Mouse (Mus musculus) central nervous system, embryonic 18 days (tissue): Measurements from ENCODE around the gene Pakap. TPM values are rescaled to one million over a fixed set of nuclear protein-coding genes. Genes with fewer than 3 reads are reported as not detected.

Experiments used
- polyA plus RNA-seq: library from polyadenylated mRNA; depleted of rRNA; stranded (reverse); fragments of >200 nt; gene quantifications from 2 replicates; pipeline ENCODE4 v1.2.3, GENCODE M21; 2012; rRNA removed

Pakap gene
- 2.2 TPM in 2 replicates for polyA plus RNA-seq

DNA sequence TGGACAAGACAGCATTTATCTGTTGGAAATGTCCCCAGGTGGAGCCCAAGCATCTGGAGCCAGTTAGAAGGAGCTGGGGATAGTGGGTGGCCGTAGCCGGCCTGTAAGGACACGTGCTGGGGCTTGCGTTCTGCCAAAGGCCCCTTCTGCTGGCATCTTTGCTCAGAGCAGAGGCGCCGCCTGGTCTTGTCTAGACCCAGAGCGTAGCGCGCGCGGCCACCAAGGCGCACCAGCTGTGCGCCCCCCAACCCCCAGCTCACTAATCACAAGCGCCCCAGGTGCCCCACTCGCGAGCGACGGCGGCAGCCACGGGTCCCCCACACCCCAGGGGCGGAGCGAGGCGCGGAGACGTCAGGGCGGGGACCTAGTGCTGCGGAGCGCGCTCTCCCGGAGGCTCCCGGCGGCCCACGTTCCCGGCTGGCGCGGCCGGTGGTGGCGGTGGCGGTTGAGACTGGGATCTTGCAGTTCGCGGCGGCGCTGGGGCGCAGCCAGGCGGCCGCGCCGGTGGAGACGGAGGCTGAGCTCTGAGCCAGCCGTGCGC is at the start of gene Pakap:
Gene Pakap, plus strand, starts transcription at position 514 of the 541 bp plus-strand sequence.

GRCm38 (mm10) chr4:57717354-57717753 is 149.4 kb downstream of the Pakap start, which contains the start of gene Akap2:
Akap2 (plus strand) TSS chr4:57717657.

DNA sequence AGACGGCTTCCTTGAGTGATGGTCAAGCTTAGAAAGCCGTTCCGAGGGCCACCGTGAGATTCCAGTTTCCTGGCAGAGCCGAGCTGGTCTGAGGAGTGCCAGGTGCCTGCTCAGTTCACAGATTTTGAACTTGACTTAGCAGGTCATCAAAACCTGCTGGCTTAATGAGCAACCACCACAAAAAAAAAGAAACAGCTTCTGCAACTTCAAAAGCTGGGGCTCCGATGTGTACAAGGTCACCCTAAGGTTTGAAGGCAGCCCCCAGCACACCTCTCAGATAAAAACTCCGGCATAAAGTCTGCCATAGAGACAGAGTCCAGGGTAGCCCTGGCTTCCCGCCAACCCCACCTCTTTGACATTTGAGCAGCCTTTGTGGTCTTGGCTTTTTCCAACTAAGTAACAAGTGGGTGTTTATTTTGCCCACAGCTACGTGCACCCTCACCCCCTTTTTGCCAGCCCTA is 348.3 kb downstream of the Pakap start, which contains the start of gene D630039A03Rik:
Gene D630039A03Rik, minus strand, starts transcription at position 97 of the 461 bp plus-strand sequence.

Other genes starting within 250 kb of the Pakap start
- gene Palm2, start 133.9 kb upstream of the Pakap start, polyA plus RNA-seq, result 9.6 and 10.3 TPM in 2 replicates
- 11.5 and 12.2 TPM in 2 replicates for gene Akap2, start 149.5 kb downstream of the Pakap start, polyA plus RNA-seq